Mouse (Mus musculus): ENCODE data around the gene Cypt2. TPM values are rescaled to one million over a fixed set of nuclear protein-coding genes. Genes with fewer than 3 reads are reported as not detected.
"Not testable (repeated sequence)": the region's sequence is repeated elsewhere in the genome, so short reads cannot be mapped to it uniquely, and the experiment has no call there.

Cypt2 gene
- not detected in 2 replicates for polyA plus RNA-seq (2011; ENCODE audit: insufficient read length, low read depth, missing spikeins)

GRCm38 (mm10) chrX:105499472-105499871 lies at the start of gene Cypt2:
TSS of gene Cypt2 (plus strand) at chrX:105499772.
- not testable (repeated sequence) for H3K27ac ChIP-seq (ENCODE audit: insufficient read depth, low read length); H3K4me1 ChIP-seq (ENCODE audit: control insufficient read depth, insufficient read depth, low read length); H3K4me3 ChIP-seq (ENCODE audit: insufficient read depth, low read length)

GRCm38 (mm10) chrX:105546234-105546633 lies 46.7 kb downstream of the Cypt2 start:
- Histone ChIP-seq H3K27ac (ENCODE audit: insufficient read depth, low read length) (no peak overlapping the region), H3K4me1 (ENCODE audit: control insufficient read depth, insufficient read depth, low read length) (no peaks in the 10 kb centered on the region), H3K4me3 (ENCODE audit: insufficient read depth, low read length) (no peak overlapping the region)
- TF ChIP-seq POLR2A (IDR thresholded peaks at IDR 0.05; ENCODE audit: low read depth, low read length) (no peak), CTCF (IDR thresholded peaks at IDR 0.05; ENCODE audit: borderline replicate concordance, insufficient read depth, low read length) (no peak)
